In genomic region chr7:29490704-29491470, GRCm38 (mm10) we compare ENCODE assay signal across 11 mouse cellular contexts. TPM values are rescaled to one million over a fixed set of nuclear protein-coding genes. Genes with fewer than 3 reads are reported as not detected.
DNase-seq lines count a peak whose midpoint lies in the region; ATAC-seq and TF ChIP-seq lines count a peak whose summit lies in the region.
"Had no signal": no experiment of that assay in that cellular context is flagged by ENCODE, and none has a peak within 500 bp of the region (broad histone marks: within the 10 kb centered on the region; RNA-seq: fewer than 3 reads in every experiment).

No protein-coding gene starts in this region.

- TF ChIP-seq RAD21 in CH12.LX (IDR thresholded peaks at IDR 0.05; ENCODE audit: low read depth, low read length): no peak

- no peaks in the 10 kb centered on the region for H3K9me3 ChIP-seq in CH12.LX (replicated peaks; ENCODE audit: low read length)
- no peaks in the 10 kb centered on the region for H3K9me3 ChIP-seq in lung, postnatal 0 days (ENCODE audit: low read length)
- H3K9me3 ChIP-seq: heart, embryonic 15.5 days; midbrain, embryonic 12.5 days had no signal

- TF ChIP-seq EP300 in CH12.LX (IDR thresholded peaks at IDR 0.05; ENCODE audit: low read length): no peak
- TF ChIP-seq EP300 in lung, postnatal 0 days (IDR thresholded peaks at IDR 0.05): peak; percentile 86

- peaks cover 3 to 25% of the 10 kb centered on the region in 2 experiments; a peak in 2 of 4 replicates for H3K4me1 ChIP-seq in CH12.LX (ENCODE audit: control insufficient read depth in 1 of 2, insufficient read depth in 2 of 2)
- H3K4me1 ChIP-seq in lung, postnatal 0 days (ENCODE audit: insufficient read depth, low read depth, low read length): peaks cover 4% of the 10 kb centered on the region; the same call in 1 of the 2 replicates
- H3K4me1 ChIP-seq: heart, embryonic 15.5 days had no signal

- no peak overlapping the region for H3K27ac ChIP-seq in CH12.LX (ENCODE audit: insufficient read depth, low read depth)
- peak overlapping the region; percentile 71 for H3K27ac ChIP-seq in lung, postnatal 0 days (ENCODE audit: low read length)
- H3K27ac ChIP-seq: heart, embryonic 15.5 days; midbrain, embryonic 12.5 days had no signal

- DNase-seq in adrenal gland, postnatal 10 days: peak; percentile 44
- DNase-seq in adrenal gland, adult 18-20 months (ENCODE audit: low spot score in 2 of 2): no peak
- peak; percentile 17 for DNase-seq in CH12.LX (ENCODE audit: extremely low read depth)
- peak; percentile 67 to 69 for DNase-seq in cerebellum, postnatal 14 days
- DNase-seq in lung, postnatal 0 days (ENCODE audit: low spot score): peak; percentile 84
- DNase-seq in frontal cortex, postnatal 10 days (ENCODE audit: low spot score in 2 of 2): no peak
- DNase-seq in thymus, adult 18-20 months: no peak
- no peak for DNase-seq in right cerebral cortex, adult 2 months (ENCODE audit: low spot score in 2 of 2)
- DNase-seq: kidney, adult 2 months had no signal

- no peak overlapping the region for H3K4me3 ChIP-seq in CH12.LX (replicated peaks in 1 of 3; ENCODE audit: low read depth in 2 of 3, low read length in 2 of 3, poor library complexity in 1 of 3)
- no peak overlapping the region for H3K4me3 ChIP-seq in lung, postnatal 0 days (ENCODE audit: low read depth, low read length)
- H3K4me3 ChIP-seq: heart, embryonic 15.5 days; midbrain, embryonic 12.5 days had no signal

- TF ChIP-seq CTCF in CH12.LX (conservative IDR thresholded peaks at IDR 0.05 in 1 of 2, IDR thresholded peaks at IDR 0.05 in 1 of 2; ENCODE audit: low read depth in 2 of 2, low read length in 2 of 2): no peak
- TF ChIP-seq CTCF in lung, postnatal 0 days (IDR thresholded peaks at IDR 0.05): no peak

- H3K27me3 ChIP-seq in CH12.LX (replicated peaks): no peaks in the 10 kb centered on the region
- no peaks in the 10 kb centered on the region for H3K27me3 ChIP-seq in lung, postnatal 0 days (replicated peaks; ENCODE audit: insufficient read depth, low read length)

- in situ Hi-C loops in CH12.LX (cut with MboI; ENCODE audit: low pct_ligation_motif_present, low pct_unique_long_range_greater_than_20kb, low sequenced_read_pairs): no loop called here

- H3K9ac ChIP-seq in CH12.LX (ENCODE audit: insufficient read depth, low read depth): no peak overlapping the region
- no peak overlapping the region for H3K9ac ChIP-seq in lung, postnatal 0 days (replicated peaks; ENCODE audit: low read depth)
- H3K9ac ChIP-seq: heart, embryonic 15.5 days; midbrain, embryonic 12.5 days had no signal

- no peak overlapping the region for H3K4me2 ChIP-seq in CH12.LX (ENCODE audit: insufficient read depth, low read depth, poor library complexity, severe bottlenecking)
- no peak overlapping the region for H3K4me2 ChIP-seq in lung, postnatal 0 days (replicated peaks; ENCODE audit: low read depth, low read length)
- H3K4me2 ChIP-seq: heart, embryonic 15.5 days; midbrain, embryonic 12.5 days had no signal

- peak; percentile 74 for ATAC-seq in lung, postnatal 0 days

- dilution Hi-C loops in CH12.LX (cut with MboI; ENCODE audit: extremely low pct_ligation_motif_present, extremely low pct_unique_long_range_greater_than_20kb, low sequenced_read_pairs): no loop called here

- peaks cover 0 to 5% of the 10 kb centered on the region in 2 experiments for H3K36me3 ChIP-seq in CH12.LX (replicated peaks in 1 of 2; ENCODE audit: control insufficient read depth in 1 of 2, insufficient read depth in 1 of 2, low read length in 1 of 2)
- no peaks in the 10 kb centered on the region for H3K36me3 ChIP-seq in lung, postnatal 0 days (ENCODE audit: insufficient read depth, low read length)
- H3K36me3 ChIP-seq: heart, embryonic 15.5 days; midbrain, embryonic 12.5 days had no signal

- no peak for TF ChIP-seq POLR2A in CH12.LX (IDR thresholded peaks at IDR 0.05; ENCODE audit: low read depth, low read length)

- H3K79me2 ChIP-seq in CH12.LX (replicated peaks; ENCODE audit: control insufficient read depth, extremely low read depth, insufficient read depth, poor library complexity, severe bottlenecking): no peaks in the 10 kb centered on the region

- 54% methylated on average over 8 of the region's 8 CpGs for WGBS in lung, postnatal 0 days

TF ChIP-seq in CH12.LX, 34 proteins besides CTCF, POLR2A, EP300 and RAD21:
- TF ChIP-seq ZMIZ1 (IDR thresholded peaks at IDR 0.05; ENCODE audit: low read depth, low read length): no peak
- TF ChIP-seq ZNF384 (IDR thresholded peaks at IDR 0.05; ENCODE audit: low read depth, low read length): 0 out of 2 replicates have a peak, but pooled peaks have one; percentile 23

RNA-seq across cellular contexts. Expression of gene Sipa1l3, which starts 27.6 kb away (rescaled TPM):
- 10 to 100 TPM; 26.9 to 47.2 TPM for total RNA-seq in adrenal gland, postnatal 10 days (2021)
- total RNA-seq in adrenal gland, adult 18-20 months (2021): 10 to 100 TPM; 23.5 to 42.5 TPM
- total RNA-seq in CH12.LX (2012; rRNA removed) (5.2 and 5.9 TPM in 2 replicates), CH12.LX (2014; rRNA removed) (0.61 and 1.6 TPM in 2 replicates)
- polyA plus RNA-seq in CH12.LX (2012; ENCODE audit: insufficient read length, low read depth): 7.2 and 8.8 TPM in 2 replicates
- polyA plus RNA-seq in lung, postnatal 0 days (2015; fragmentation: Nextera tagmentation; extraction: Ambion mirVana): 17.7 and 18.5 TPM in 2 replicates

Comparison
In these comparisons a context has a peak if more than half of its experiments do, and no peak if none do; other contexts are left out.
1. DNase-seq: peak in adrenal gland, postnatal 10 days (single experiment), CH12.LX (single experiment), cerebellum, postnatal 14 days (2 of 2) and lung, postnatal 0 days (single experiment); none in adrenal gland, adult 18-20 months (0 of 2), frontal cortex, postnatal 10 days (0 of 2), thymus, adult 18-20 months (0 of 2) and right cerebral cortex, adult 2 months (0 of 2).